Mouse (Mus musculus) CH12.LX (cell line): ENCODE measurements around the gene Usp40. TPM values are rescaled to one million over a fixed set of nuclear protein-coding genes. Genes with fewer than 3 reads are reported as not detected.
"Not testable (repeated sequence)": the region's sequence is repeated elsewhere in the genome, so short reads cannot be mapped to it uniquely, and the experiment has no call there.

Source experiments
- DNase-seq: peaks from one replicate; pipeline ENCODE4 v3.0.0-alpha.2; 2013; ENCODE audit errors: extremely low read depth
- H3K27ac ChIP-seq: 2 replicates; pipeline ENCODE4 v1.5.1; 2012; ENCODE audit warnings: low read depth, mild to moderate bottlenecking, control low read depth, moderate library complexity; ENCODE audit not compliant: insufficient read depth
- H3K27me3 ChIP-seq: replicated peaks from 2 replicates; pipeline ENCODE3; 2012; ENCODE audit warnings: inconsistent platforms
- H3K36me3 ChIP-seq, 2 experiments: replicated peaks in 1 of 2; 2 replicates each; pipeline versions ENCODE3 to v1.6.1; 2012; ENCODE audit warnings: inconsistent platforms in 1 of 2, low read length in 1 of 2, mild to moderate bottlenecking in 1 of 2, mixed read lengths in 1 of 2, moderate library complexity in 1 of 2; ENCODE audit not compliant: control insufficient read depth in 1 of 2, insufficient read depth in 1 of 2
- H3K4me1 ChIP-seq, 2 experiments: 2 replicates each; pipeline ENCODE4 v1.6.1; 2012; ENCODE audit warnings: inconsistent platforms in 1 of 2, moderate library complexity in 1 of 2; ENCODE audit not compliant: insufficient read depth in 2 of 2, control insufficient read depth in 1 of 2
- H3K4me2 ChIP-seq: 2 replicates; pipeline ENCODE4 v1.6.1; 2012; ENCODE audit warnings: low read depth, mild to moderate bottlenecking, control low read depth; ENCODE audit not compliant: poor library complexity, insufficient read depth, severe bottlenecking
- H3K4me3 ChIP-seq, 3 experiments: fragments of 150-350 bp in 1 of 3; sonication (generic) in 1 of 3; replicated peaks in 1 of 3; 2 replicates each; pipeline versions ENCODE3 to v1.5.1; 2011 to 2012; ENCODE audit warnings: low read depth in 2 of 3, low read length in 2 of 3, mild to moderate bottlenecking in 2 of 3, moderate library complexity in 2 of 3, control low read depth in 1 of 3, improper control_type of control experiment in 1 of 3, inconsistent platforms in 1 of 3, mixed read lengths in 1 of 3; ENCODE audit not compliant: poor library complexity in 1 of 3
- H3K79me2 ChIP-seq: replicated peaks from 2 replicates; pipeline ENCODE4 v1.6.1; 2012; ENCODE audit warnings: mild to moderate bottlenecking, moderate library complexity; ENCODE audit not compliant: control insufficient read depth, poor library complexity, insufficient read depth, severe bottlenecking; ENCODE audit errors: extremely low read depth
- H3K9ac ChIP-seq: 2 replicates; pipeline ENCODE4 v1.6.1; 2012; ENCODE audit warnings: low read depth, mild to moderate bottlenecking, control low read depth, moderate library complexity; ENCODE audit not compliant: insufficient read depth
- H3K9me3 ChIP-seq: replicated peaks from 2 replicates; pipeline ENCODE3; 2012; ENCODE audit warnings: low read length, inconsistent platforms, mixed read lengths
- CHD1 ChIP-seq: IDR thresholded peaks from 2 replicates; pipeline ENCODE4 v1.6.1; 2012; ENCODE audit warnings: low read depth, low read length, improper control_type of control experiment, inconsistent platforms
- CHD2 ChIP-seq: IDR thresholded peaks from 2 replicates; pipeline ENCODE4 v1.6.1; 2011; ENCODE audit warnings: low read length, improper control_type of control experiment
- CTCF ChIP-seq, 2 experiments: IDR thresholded peaks in 1 of 2; conservative IDR thresholded peaks in 1 of 2; 2 replicates each; pipeline ENCODE4 v1.5.1; 2011 to 2012; ENCODE audit warnings: low read depth in 2 of 2, low read length in 2 of 2, improper control_type of control experiment in 1 of 2, inconsistent platforms in 1 of 2, mild to moderate bottlenecking in 1 of 2, moderate library complexity in 1 of 2
- E2F4 ChIP-seq: IDR thresholded peaks from 2 replicates; pipeline ENCODE4 v1.6.1; 2011; ENCODE audit warnings: low read depth, low read length, improper control_type of control experiment; ENCODE audit not compliant: insufficient replicate concordance
- ELF1 ChIP-seq: IDR thresholded peaks from 2 replicates; pipeline ENCODE4 v1.6.1; 2014; ENCODE audit warnings: low read depth, mild to moderate bottlenecking, inconsistent platforms, low read length, improper control_type of control experiment
- EP300 ChIP-seq: IDR thresholded peaks from 2 replicates; pipeline ENCODE4 v1.6.1; 2011; ENCODE audit warnings: low read length, improper control_type of control experiment
- ETS1 ChIP-seq: conservative IDR thresholded peaks from 2 replicates; pipeline ENCODE4 v1.6.1; 2012; ENCODE audit warnings: low read depth, mild to moderate bottlenecking, inconsistent platforms, low read length, improper control_type of control experiment, moderate library complexity
- GABPA ChIP-seq: IDR thresholded peaks from 2 replicates; pipeline ENCODE4 v1.6.1; 2012; ENCODE audit warnings: low read depth, low read length, improper control_type of control experiment, inconsistent platforms; ENCODE audit not compliant: insufficient replicate concordance
- HCFC1 ChIP-seq: IDR thresholded peaks from 2 replicates; pipeline ENCODE4 v1.6.1; 2012; ENCODE audit warnings: low read depth, mild to moderate bottlenecking, inconsistent platforms, low read length, improper control_type of control experiment
- IRF4 ChIP-seq: IDR thresholded peaks from 2 replicates; pipeline ENCODE4 v1.6.1; 2014; ENCODE audit warnings: low read depth, mild to moderate bottlenecking, inconsistent platforms, low read length, improper control_type of control experiment
- JUN ChIP-seq: IDR thresholded peaks from 2 replicates; pipeline ENCODE4 v1.6.1; 2011; ENCODE audit warnings: low read depth, mild to moderate bottlenecking, low read length, improper control_type of control experiment, moderate library complexity; ENCODE audit not compliant: insufficient read depth
- KAT2A ChIP-seq: IDR thresholded peaks from 2 replicates; pipeline ENCODE4 v1.6.1; 2012; ENCODE audit warnings: low read length, improper control_type of control experiment, inconsistent platforms; ENCODE audit not compliant: insufficient replicate concordance
- MAFK ChIP-seq: IDR thresholded peaks from 2 replicates; pipeline ENCODE4 v1.6.1; 2011; ENCODE audit warnings: low read length, improper control_type of control experiment; ENCODE audit not compliant: insufficient replicate concordance
- MEF2A ChIP-seq: IDR thresholded peaks from 2 replicates; pipeline ENCODE4 v1.6.1; 2014; ENCODE audit warnings: low read depth, mild to moderate bottlenecking, inconsistent platforms, low read length, improper control_type of control experiment, borderline replicate concordance
- MXI1 ChIP-seq: IDR thresholded peaks from 2 replicates; pipeline ENCODE4 v1.6.1; 2011; ENCODE audit warnings: mild to moderate bottlenecking, low read depth, low read length, improper control_type of control experiment
- MYC ChIP-seq: IDR thresholded peaks from 2 replicates; pipeline ENCODE4 v1.6.1; 2011; ENCODE audit warnings: low read depth, mild to moderate bottlenecking, improper control_type of control experiment, low read length
- NELFE ChIP-seq: IDR thresholded peaks from 2 replicates; pipeline ENCODE4 v1.6.1; 2011; ENCODE audit warnings: low read depth, low read length, improper control_type of control experiment
- NRF1 ChIP-seq: IDR thresholded peaks from 2 replicates; pipeline ENCODE4 v1.6.1; 2014; ENCODE audit warnings: low read depth, mild to moderate bottlenecking, inconsistent platforms, low read length, improper control_type of control experiment, moderate library complexity
- POLR2A ChIP-seq: IDR thresholded peaks from 2 replicates; pipeline ENCODE4 v1.6.1; 2011; ENCODE audit warnings: low read depth, mild to moderate bottlenecking, improper control_type of control experiment, low read length
- RAD21 ChIP-seq: IDR thresholded peaks from 2 replicates; pipeline ENCODE4 v1.6.1; 2011; ENCODE audit warnings: low read depth, mild to moderate bottlenecking, low read length, improper control_type of control experiment, moderate library complexity
- SIN3A ChIP-seq: IDR thresholded peaks from 2 replicates; pipeline ENCODE4 v1.6.1; 2012; ENCODE audit warnings: low read length, improper control_type of control experiment, inconsistent platforms
- TBP ChIP-seq: conservative IDR thresholded peaks from 2 replicates; pipeline ENCODE4 v1.6.1; 2011; ENCODE audit warnings: low read depth, low read length, improper control_type of control experiment
- TCF12 ChIP-seq: IDR thresholded peaks from 2 replicates; pipeline ENCODE4 v1.6.1; 2014; ENCODE audit warnings: low read depth, mild to moderate bottlenecking, inconsistent platforms, low read length, improper control_type of control experiment
- USF1 ChIP-seq: IDR thresholded peaks from 2 replicates; pipeline ENCODE4 v1.6.1; 2014; ENCODE audit warnings: low read depth, mild to moderate bottlenecking, inconsistent platforms, low read length, improper control_type of control experiment
- ZC3H11A ChIP-seq: IDR thresholded peaks from 2 replicates; pipeline ENCODE4 v1.6.1; 2012; ENCODE audit warnings: low read depth, mild to moderate bottlenecking, inconsistent platforms, low read length, improper control_type of control experiment
- ZKSCAN1 ChIP-seq: IDR thresholded peaks from 2 replicates; pipeline ENCODE4 v1.6.1; 2012; ENCODE audit warnings: low read depth, inconsistent platforms, low read length, improper control_type of control experiment, borderline replicate concordance
- dilution Hi-C: fragments of 300-500 bp; cut with MboI; formaldehyde crosslinking; loops from 2 replicates; pipeline ENCODE4 v1.14.3; 2020; ENCODE audit warnings: low sequenced_read_pairs; ENCODE audit not compliant: extremely low pct_unique_long_range_greater_than_20kb, extremely low pct_ligation_motif_present
- in situ Hi-C: fragments of 300-500 bp; cut with MboI; formaldehyde crosslinking; loops from 3 replicates; pipeline ENCODE4 v1.14.3; 2019; ENCODE audit warnings: low sequenced_read_pairs, low pct_ligation_motif_present, low pct_unique_long_range_greater_than_20kb, mixed read lengths
- polyA plus RNA-seq: library from polyadenylated mRNA; unstranded; fragments of >175 nt; gene quantifications from 2 replicates; pipeline ENCODE4 v1.2.1, GENCODE M21; 2012; ENCODE audit warnings: low read depth; ENCODE audit not compliant: insufficient read length
- total RNA-seq, 2 experiments: library from RNA; depleted of rRNA; stranded (reverse); fragments of 300-350 nt in 1 of 2; fragments of >200 nt in 1 of 2; gene quantifications; 2 replicates each; pipeline ENCODE4 v1.2.3; 2012 to 2014

Usp40 gene
- total RNA-seq (2012; rRNA removed) (12.7 and 14.4 TPM in 2 replicates), total RNA-seq (2014; rRNA removed) (15.4 and 16.9 TPM in 2 replicates), polyA plus RNA-seq (14.0 and 14.8 TPM in 2 replicates)

DNA sequence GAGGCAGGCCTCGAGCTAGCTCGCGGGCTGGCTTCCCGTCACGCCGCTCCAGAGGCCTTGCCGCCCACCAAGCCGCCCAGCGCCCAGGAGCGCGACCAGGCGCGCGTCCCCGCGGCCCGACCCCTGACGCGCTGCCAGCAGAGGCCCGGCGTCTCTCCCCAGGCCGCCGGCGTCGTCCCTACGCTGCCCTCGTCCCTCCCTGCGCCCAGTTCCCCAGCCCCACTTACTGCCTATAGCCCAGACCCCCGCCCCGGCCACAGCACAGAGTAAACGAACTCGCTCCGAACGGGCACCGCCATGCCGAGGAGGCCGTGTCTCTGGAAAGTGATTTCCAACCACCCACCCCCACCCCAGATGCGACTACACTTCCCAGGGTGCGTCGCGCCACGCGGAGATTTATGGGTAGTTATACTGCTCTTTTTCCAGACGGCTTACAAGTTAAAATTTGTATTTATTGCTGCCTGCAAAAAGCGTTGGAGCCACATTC lies at the start of gene Usp40:
Usp40 (minus strand) TSS at position 341 of the 487 bp plus-strand sequence.
- dilution Hi-C loops, result no loop called here
- peaks cover 5% of the 10 kb centered on the region for H3K27me3 ChIP-seq
- TF ChIP-seq MYC (peak; percentile 66; the same call in 1 of the 2 replicates), CTCF (conservative IDR thresholded peaks at IDR 0.05 in 1 of 2, IDR thresholded peaks at IDR 0.05 in 1 of 2; ENCODE audit: low read depth in 2 of 2, low read length in 2 of 2) (no peak), TCF12 (peak; percentile 72), KAT2A (peak; percentile 90; the same call in 1 of the 2 replicates), GABPA (peak; percentile 14; the same call in 1 of the 2 replicates), POLR2A (peak; percentile 84), MXI1 (0 out of 2 replicates have a peak, but pooled peaks have one; percentile 47), NELFE (peak; percentile 65), HCFC1 (peak; percentile 98), ELF1 (peak; percentile 43; the same call in 1 of the 2 replicates), CHD2 (peak; percentile 57; the same call in 1 of the 2 replicates), TBP (peak; percentile 56; the same call in 1 of the 2 replicates), ETS1 (no peak), ZKSCAN1 (no peak)
- TF ChIP-seq, all 38 proteins: peak for 11
- Histone ChIP-seq H3K4me2 (peak within 1 kb of the TSS; percentile 68), H3K79me2 (no peaks in the 10 kb centered on the region; the same call in 1 of the 2 replicates), H3K9me3 (no peaks in the 10 kb centered on the region), H3K4me3 (peak within 1 kb of the TSS; percentile 75 to 91 (median 82)), H3K36me3 (peaks cover 10 to 25% of the 10 kb centered on the region in 2 experiments), H3K27ac (peak within 1 kb of the TSS; percentile 16; the same call in 1 of the 2 replicates), H3K9ac (peak within 1 kb of the TSS; percentile 72), H3K4me1 (peaks cover 3 to 29% of the 10 kb centered on the region in 2 experiments; a peak in 3 of 4 replicates)
- in situ Hi-C loops, result no loop called here
- DNase-seq, result peak; percentile 75

GRCm38 (mm10) chr1:88055088-88055487 lies 46.7 kb upstream of the Usp40 start, which contains the start of gene Ugt1a10:
TSS of gene Ugt1a10 (plus strand) at chr1:88055388.
- no peak within 1 kb of the TSS for H3K9ac ChIP-seq
- no peaks in the 10 kb centered on the region for H3K36me3 ChIP-seq
- H3K27me3 ChIP-seq, result no peaks in the 10 kb centered on the region
- DNase-seq, result no peak
- H3K4me2 ChIP-seq, result no peak within 1 kb of the TSS
- dilution Hi-C loops (no loop called here), in situ Hi-C loops (no loop called here)
- H3K9me3 ChIP-seq, result no peaks in the 10 kb centered on the region
- no peaks in the 10 kb centered on the region for H3K79me2 ChIP-seq
- peaks cover 2 to 12% of the 10 kb centered on the region in 2 experiments for H3K4me1 ChIP-seq
- no peak for TF ChIP-seq CTCF (conservative IDR thresholded peaks at IDR 0.05 in 1 of 2, IDR thresholded peaks at IDR 0.05 in 1 of 2; ENCODE audit: low read depth in 2 of 2, low read length in 2 of 2)
- TF ChIP-seq ZC3H11A, result no peak
- no peak for TF ChIP-seq JUN
- TF ChIP-seq CHD1, result no peak
- TF ChIP-seq USF1, result no peak
- TF ChIP-seq NRF1, result no peak
- TF ChIP-seq MYC, result no peak
- no peak for TF ChIP-seq HCFC1
- no peak for TF ChIP-seq GABPA
- no peak for TF ChIP-seq E2F4
- no peak for TF ChIP-seq TCF12
- no peak for TF ChIP-seq NELFE
- TF ChIP-seq EP300, result no peak
- TF ChIP-seq SIN3A, result no peak
- no peak for TF ChIP-seq MAFK
- TF ChIP-seq MEF2A, result no peak
- TF ChIP-seq TBP, result no peak
- TF ChIP-seq IRF4, result no peak
- no peak for TF ChIP-seq RAD21
- no peak within 1 kb of the TSS for H3K27ac ChIP-seq
- no peak within 1 kb of the TSS for H3K4me3 ChIP-seq

DNA sequence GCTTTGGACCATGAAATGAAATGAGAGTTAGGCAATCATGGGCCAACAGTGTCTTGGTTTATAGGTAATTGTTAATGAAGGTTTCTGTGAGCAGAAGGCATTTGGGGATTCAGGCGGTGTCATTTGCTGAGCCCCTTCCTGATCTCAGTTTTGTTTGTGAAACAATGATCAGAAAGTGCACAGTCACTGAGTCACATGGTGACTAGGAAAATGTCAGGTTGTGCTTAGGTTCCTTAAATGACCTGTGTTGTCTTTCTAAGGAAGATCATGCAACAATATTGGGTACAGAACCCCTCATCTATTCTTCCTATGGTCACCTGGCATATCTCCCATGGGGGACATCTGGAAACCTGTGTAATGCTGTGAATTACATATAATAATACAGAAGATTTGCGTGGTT lies 39.1 kb upstream of the Usp40 start:
- H3K9ac ChIP-seq, H3K4me3 ChIP-seq, H3K4me2 ChIP-seq, dilution Hi-C loops, H3K4me1 ChIP-seq, DNase-seq, in situ Hi-C loops, H3K9me3 ChIP-seq, H3K27ac ChIP-seq, H3K36me3 ChIP-seq, H3K79me2 ChIP-seq, H3K27me3 ChIP-seq: not testable (repeated sequence)
